Mouse (Mus musculus): ENCODE measurements at regions not wholly inside any gene's neighbourhood (a gene's known extent, or its start where the extent isn't known, plus 50 kb on each side); places are given as distances from the start of the nearest gene placed in this dataset.

- H3K9me3 ChIP-seq (ENCODE audit: control insufficient read depth, low read length) = no peaks in the 10 kb centered on the region
- DNase-seq (ENCODE audit: low spot score) (no peak), ATAC-seq (ENCODE audit: low FRiP score, low TSS enrichment) (0 out of 2 replicates have a peak, but pooled peaks have one; percentile 49)
- H3K4me2 ChIP-seq (replicated peaks; ENCODE audit: low read depth) = no peak overlapping the region
- H3K36me3 ChIP-seq (ENCODE audit: control insufficient read depth, insufficient read depth, low read length) = no peaks in the 10 kb centered on the region
- WGBS = 47% methylated on average over 4 of the region's 4 CpGs
- no peak overlapping the region for H3K4me3 ChIP-seq (ENCODE audit: low read depth, low read length)
- H3K27me3 ChIP-seq (ENCODE audit: control insufficient read depth, insufficient read depth, low read length) = no peaks in the 10 kb centered on the region
- H3K27ac ChIP-seq (replicated peaks) = no peak overlapping the region
- H3K4me1 ChIP-seq (replicated peaks; ENCODE audit: control insufficient read depth, insufficient read depth) = 0 out of 2 replicates have a peak, but pooled peaks cover 2% of the 10 kb centered on the region
- TF ChIP-seq EP300 (optimal IDR thresholded peaks at IDR 0.05) = no peak
- TF ChIP-seq CTCF (IDR thresholded peaks at IDR 0.05; ENCODE audit: low read depth) = no peak
- no peak overlapping the region for H3K9ac ChIP-seq (ENCODE audit: low read length)
These were observed 49.8 kb upstream of the Lrig2 start for GRCm38 (mm10) chr3:104561567-104561966.
